Mouse (Mus musculus): Measurements from ENCODE around the gene Zdhhc21. TPM values are rescaled to one million over a fixed set of nuclear protein-coding genes. Genes with fewer than 3 reads are reported as not detected.
A peak's percentile ranks its signal among the peaks of the same experiment; 100 is the strongest.

Gene Zdhhc21
- polyA plus RNA-seq, 1 experiment from 2014 or later = 10.4 TPM

DNA sequence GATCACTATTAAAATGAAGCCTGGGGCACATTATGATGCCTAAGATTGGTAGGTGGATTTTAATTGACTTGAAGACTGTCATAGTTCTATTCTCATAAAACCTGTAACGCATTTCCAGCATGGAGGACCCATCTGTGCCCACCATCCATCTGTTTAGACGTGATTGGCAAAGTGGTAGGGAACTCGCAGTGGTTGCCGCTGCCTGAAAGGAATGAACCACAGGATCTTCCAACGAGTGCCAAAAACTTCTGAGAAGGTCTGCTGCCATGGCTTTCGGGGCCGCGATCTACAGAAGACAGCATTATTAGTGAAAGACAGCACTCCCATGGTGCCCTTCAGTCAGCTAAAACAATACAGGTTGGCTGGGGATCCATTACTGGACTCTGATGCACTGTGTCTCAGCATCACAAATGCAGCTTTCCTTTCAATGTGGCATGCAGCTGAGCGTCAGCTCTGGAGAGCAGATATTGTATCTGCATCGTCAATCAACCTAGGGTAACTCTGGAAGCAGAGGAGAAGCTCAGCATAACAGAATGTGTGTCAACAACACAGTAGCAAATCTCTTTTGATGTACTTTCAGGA, 53.5 kb downstream of the Zdhhc21 start:
- H3K4me3 ChIP-seq = no peak overlapping the region
- DNase-seq (ENCODE audit: low spot score) = no peak
- H3K9me3 ChIP-seq (replicated peaks) = no peaks in the 10 kb centered on the region
- WGBS = 90% methylated on average over 10 of the region's 10 CpGs
- H3K36me3 ChIP-seq = 0 out of 2 replicates have a peak, but pooled peaks cover 3% of the 10 kb centered on the region
- no peaks in the 10 kb centered on the region for H3K4me1 ChIP-seq
- no peaks in the 10 kb centered on the region for H3K27me3 ChIP-seq (ENCODE audit: low read depth, poor library complexity, severe bottlenecking)
- no peak overlapping the region for H3K27ac ChIP-seq

DNA sequence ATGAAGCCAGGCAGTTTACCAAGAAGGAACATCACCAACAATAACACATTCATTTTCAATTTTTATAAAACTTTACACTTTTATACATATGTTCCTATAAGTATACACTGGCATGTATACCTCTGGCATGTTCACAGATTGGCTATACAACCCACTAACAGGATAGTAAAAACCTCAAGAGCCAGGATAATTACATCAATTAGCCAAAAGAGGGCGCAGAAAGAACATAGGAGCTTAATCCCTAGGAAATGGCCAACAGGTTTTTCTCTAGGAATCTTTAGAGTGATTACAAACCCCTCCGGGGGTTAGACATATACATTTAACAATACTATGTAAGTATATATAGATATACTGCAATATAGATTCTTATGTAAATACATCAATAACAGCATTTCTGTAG, 55.7 kb downstream of the Zdhhc21 start:
- WGBS = 44% methylated on average over 2 of the region's 2 CpGs
- no peaks in the 10 kb centered on the region for H3K27me3 ChIP-seq (ENCODE audit: low read depth, poor library complexity, severe bottlenecking)
- H3K9me3 ChIP-seq (replicated peaks) = no peaks in the 10 kb centered on the region
- 0 out of 2 replicates have a peak, but pooled peaks cover 3% of the 10 kb centered on the region for H3K36me3 ChIP-seq
- no peak overlapping the region for H3K27ac ChIP-seq
- DNase-seq (ENCODE audit: low spot score) = no peak
- H3K4me3 ChIP-seq = no peak overlapping the region
- H3K4me1 ChIP-seq = no peaks in the 10 kb centered on the region

DNA sequence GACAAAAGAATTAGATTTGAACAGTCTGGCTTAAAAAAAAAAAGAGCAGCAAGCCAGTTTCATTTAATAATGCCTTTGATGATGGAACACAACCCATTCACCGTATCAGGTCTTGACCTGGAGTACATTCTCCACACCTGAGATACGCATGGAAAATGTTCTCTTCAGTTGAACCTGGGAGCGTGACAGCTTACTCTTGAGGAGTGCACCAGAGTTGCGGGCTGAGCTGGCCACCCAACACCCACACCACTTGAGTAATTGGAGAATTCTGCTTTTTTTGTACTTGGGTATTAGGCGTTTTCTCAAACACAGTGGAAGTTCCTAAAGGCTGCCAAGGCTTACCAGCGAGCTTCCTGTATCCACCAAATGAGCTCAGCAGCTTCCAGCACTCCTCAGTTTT, 66.2 kb downstream of the Zdhhc21 start:
- Histone ChIP-seq H3K9me3 (replicated peaks) (no peaks in the 10 kb centered on the region), H3K27ac (no peak overlapping the region), H3K27me3 (ENCODE audit: low read depth, poor library complexity, severe bottlenecking) (no peaks in the 10 kb centered on the region), H3K36me3 (no peaks in the 10 kb centered on the region), H3K4me3 (no peak overlapping the region), H3K4me1 (no peaks in the 10 kb centered on the region)
- DNase-seq (ENCODE audit: low spot score) = no peak
- 94% methylated on average over 6 of the region's 6 CpGs for WGBS

DNA sequence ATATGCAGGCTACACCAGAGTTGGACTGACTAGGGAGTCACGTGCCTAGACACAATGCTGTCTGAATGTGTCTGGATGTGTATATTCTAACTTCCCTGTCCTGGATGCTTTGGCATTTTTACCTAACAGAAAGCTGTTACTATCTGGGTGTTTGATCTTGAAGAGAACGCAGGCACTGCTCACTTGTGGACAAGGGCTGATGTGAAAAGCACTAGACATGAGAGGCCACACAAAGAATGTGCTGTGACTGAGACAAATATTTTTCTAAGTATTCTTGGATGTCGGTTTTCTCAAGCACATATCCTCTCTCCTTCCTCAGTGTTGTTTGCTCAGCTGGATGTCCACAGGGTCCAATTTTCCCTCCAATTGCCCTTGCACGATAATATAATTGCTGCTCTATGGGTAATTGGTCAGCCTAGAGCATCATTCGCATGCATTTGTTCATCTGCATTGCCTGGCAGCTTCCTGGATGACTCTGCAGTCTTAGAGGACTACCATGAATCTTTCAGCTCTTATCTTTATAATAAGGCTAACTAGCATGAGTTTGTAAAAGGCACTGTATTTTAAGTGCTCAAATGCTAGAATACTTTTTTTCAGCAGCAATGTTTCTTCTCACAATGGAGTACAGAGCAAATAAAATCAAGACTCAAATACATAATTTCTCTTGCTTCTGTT, 66.7 kb downstream of the Zdhhc21 start:
- H3K27ac ChIP-seq = no peak overlapping the region
- no peak for DNase-seq (ENCODE audit: low spot score)
- H3K36me3 ChIP-seq = no peaks in the 10 kb centered on the region
- H3K27me3 ChIP-seq (ENCODE audit: low read depth, poor library complexity, severe bottlenecking) = no peaks in the 10 kb centered on the region
- WGBS = 88% methylated on average over 5 of the region's 5 CpGs
- no peak overlapping the region for H3K4me3 ChIP-seq
- no peaks in the 10 kb centered on the region for H3K4me1 ChIP-seq
- H3K9me3 ChIP-seq (replicated peaks) = no peaks in the 10 kb centered on the region

DNA sequence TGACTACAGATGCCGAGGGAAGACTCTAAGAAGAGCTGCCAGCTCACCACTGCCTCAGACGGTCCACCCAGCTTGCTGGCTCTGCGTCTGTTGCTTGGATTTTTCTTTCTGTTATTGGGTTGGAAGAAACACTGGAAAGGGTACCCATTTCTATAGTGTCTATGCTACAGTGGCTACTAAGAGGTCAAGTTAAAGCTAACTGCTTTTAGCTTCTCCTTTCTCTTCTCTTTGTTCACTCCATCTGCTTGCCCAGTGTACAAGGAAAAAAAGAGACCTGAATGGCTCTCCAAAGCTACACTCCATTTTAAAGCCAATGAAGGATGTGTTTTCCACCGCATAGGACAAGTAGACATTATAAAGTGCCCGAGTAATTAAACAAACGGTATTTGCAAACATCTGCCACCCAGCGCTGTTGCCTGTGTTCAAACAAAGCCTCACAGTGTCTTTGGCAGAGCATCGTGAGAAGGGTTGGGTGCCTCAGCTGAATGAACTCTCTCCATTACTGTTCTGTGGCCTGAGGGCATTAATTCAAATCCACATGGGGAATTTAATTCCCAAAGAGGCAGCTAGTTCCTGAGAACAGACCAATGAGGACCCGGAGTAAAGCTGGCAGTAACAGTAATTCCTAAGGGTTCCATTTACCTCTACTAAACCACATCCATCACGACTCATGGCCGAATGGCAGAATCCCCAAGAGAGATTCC, 94.1 kb downstream of the Zdhhc21 start:
- 88% methylated on average over 11 of the region's 11 CpGs for WGBS
- H3K27me3 ChIP-seq (ENCODE audit: low read depth, poor library complexity, severe bottlenecking) = no peaks in the 10 kb centered on the region
- 0 out of 2 replicates have a peak overlapping the region, but pooled peaks have one; percentile 64 for H3K27ac ChIP-seq
- no peaks in the 10 kb centered on the region for H3K36me3 ChIP-seq
- DNase-seq (ENCODE audit: low spot score) = no peak
- no peak overlapping the region for H3K4me3 ChIP-seq
- H3K4me1 ChIP-seq = peaks cover 47% of the 10 kb centered on the region
- H3K9me3 ChIP-seq (replicated peaks) = no peaks in the 10 kb centered on the region

DNA sequence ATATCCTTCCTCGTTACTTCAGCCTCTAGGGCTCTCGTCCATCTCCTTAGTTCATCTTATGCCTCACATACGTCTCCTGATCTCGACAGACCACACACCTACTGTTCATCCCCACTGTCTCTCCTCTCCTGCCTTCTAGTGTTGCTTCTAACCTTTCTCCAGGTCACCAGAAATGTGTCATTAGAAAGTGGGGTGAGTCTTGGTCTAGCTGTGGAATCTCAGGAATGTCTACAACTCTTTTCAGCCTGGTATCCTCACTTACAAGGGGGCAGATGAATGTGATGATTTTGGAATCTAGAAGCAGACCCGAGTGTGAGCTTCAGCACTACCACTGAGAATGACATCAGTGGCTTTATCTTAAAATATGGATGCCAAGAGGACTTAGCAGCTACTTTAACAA, 96.2 kb downstream of the Zdhhc21 start:
- 51% methylated on average over 5 of the region's 5 CpGs for WGBS
- peak overlapping the region; percentile 73 for H3K27ac ChIP-seq
- no peaks in the 10 kb centered on the region for H3K36me3 ChIP-seq
- H3K9me3 ChIP-seq (replicated peaks) = no peaks in the 10 kb centered on the region
- no peaks in the 10 kb centered on the region for H3K27me3 ChIP-seq (ENCODE audit: low read depth, poor library complexity, severe bottlenecking)
- H3K4me3 ChIP-seq = no peak overlapping the region
- DNase-seq (ENCODE audit: low spot score) = no peak
- peaks cover 45% of the 10 kb centered on the region for H3K4me1 ChIP-seq

DNA sequence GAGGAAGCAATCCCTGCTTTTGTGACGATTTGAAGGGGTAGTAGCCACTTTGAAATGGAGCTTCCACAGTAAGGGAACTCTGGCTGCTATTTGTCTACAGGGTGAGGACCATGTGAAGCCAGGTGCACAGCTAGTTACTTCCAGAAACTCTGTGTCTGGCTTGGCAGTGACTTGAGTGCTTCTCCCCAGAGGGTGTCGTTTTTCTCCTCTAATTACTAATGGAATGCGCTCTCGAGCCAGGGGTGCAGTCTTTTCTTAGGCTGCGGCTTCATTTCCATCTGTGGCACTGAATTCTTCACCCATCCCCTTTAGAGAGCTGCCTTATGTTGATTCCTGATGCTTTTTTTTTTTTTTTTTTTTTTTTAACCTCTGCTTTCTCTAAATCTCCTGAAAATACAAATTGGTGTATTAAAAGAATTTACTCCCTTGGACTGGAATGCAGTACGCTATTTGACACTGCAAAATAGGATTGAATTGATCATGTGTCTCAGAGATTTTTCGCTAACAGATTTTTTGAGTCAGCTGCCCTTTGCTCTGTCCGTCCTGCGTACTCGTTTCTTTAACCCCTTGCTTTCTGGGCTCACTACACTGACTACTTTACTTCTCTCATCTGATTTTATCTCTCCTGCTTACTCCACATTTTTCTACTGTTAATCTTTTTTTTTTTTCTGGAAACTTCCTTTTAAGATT, 97.2 kb downstream of the Zdhhc21 start:
- Histone ChIP-seq H3K27ac (peak overlapping the region; percentile 65), H3K9me3 (replicated peaks) (no peaks in the 10 kb centered on the region), H3K27me3 (ENCODE audit: low read depth, poor library complexity, severe bottlenecking) (no peaks in the 10 kb centered on the region), H3K4me3 (0 out of 2 replicates have a peak overlapping the region, but pooled peaks have one; percentile 17), H3K4me1 (peaks cover 50% of the 10 kb centered on the region), H3K36me3 (no peaks in the 10 kb centered on the region)
- WGBS = 9% methylated on average over 10 of the region's 10 CpGs
- DNase-seq (ENCODE audit: low spot score) = peak; percentile 49

DNA sequence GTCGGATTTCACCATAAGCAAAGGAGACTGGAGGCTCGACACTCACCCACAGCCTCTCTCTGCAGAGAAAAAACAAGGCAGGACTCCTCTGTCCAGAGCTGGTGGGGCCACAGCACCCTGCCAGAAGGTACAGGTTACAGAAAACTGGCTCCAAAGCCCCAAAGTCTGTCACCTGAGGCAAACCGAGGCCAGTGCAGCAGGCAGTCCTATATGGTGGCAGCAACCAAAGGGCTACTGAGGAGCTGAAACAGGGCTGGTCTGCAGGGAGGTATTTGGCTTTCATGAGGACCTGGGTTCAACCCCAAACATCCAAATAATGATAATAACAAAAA, 103.5 kb downstream of the Zdhhc21 start:
- Histone ChIP-seq H3K4me1 (peaks cover 33% of the 10 kb centered on the region), H3K36me3 (no peaks in the 10 kb centered on the region), H3K9me3 (replicated peaks) (no peaks in the 10 kb centered on the region), H3K4me3 (no peak overlapping the region), H3K27me3 (ENCODE audit: low read depth, poor library complexity, severe bottlenecking) (no peaks in the 10 kb centered on the region), H3K27ac (peak overlapping the region; percentile 79)
- 25% methylated on average over 3 of the region's 3 CpGs for WGBS
- DNase-seq (ENCODE audit: low spot score) = no peak

DNA sequence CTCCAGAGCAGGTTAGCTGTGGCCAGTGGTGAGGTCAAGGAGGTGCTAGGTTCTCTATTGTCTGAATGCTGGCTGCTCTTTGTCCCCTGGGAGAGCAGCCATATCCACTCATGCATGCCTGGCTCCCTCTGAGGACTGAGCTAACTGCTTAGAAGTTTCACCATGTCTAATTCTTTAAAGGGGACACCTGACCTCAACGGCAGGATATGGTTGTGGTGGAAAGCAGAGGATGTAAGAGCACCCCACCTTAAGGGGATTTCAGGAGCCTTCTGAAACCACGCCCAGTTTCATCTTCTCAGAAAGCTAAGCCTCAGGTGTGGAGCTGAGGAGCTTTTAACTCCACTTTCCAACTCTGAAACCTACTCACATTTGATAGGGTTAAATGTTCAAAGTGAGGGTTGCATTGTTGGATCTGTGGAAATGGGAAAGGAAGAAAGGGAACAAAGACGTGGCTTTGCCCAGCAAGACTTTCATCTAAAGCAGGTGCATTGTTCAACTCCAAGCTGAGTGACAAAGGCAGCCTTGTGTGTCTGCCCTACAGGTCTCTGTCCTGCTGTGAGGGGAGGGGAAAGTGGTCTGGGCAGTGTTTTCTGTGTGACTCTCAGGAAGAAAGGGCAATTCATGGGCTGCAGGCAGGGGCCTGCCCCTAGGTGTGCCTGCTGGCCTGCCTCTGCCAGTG, 104.0 kb downstream of the Zdhhc21 start:
- 55% methylated on average over 3 of the region's 3 CpGs for WGBS
- no peak overlapping the region for H3K4me3 ChIP-seq
- no peak for DNase-seq (ENCODE audit: low spot score)
- peaks cover 32% of the 10 kb centered on the region for H3K4me1 ChIP-seq
- H3K9me3 ChIP-seq (replicated peaks) = no peaks in the 10 kb centered on the region
- no peaks in the 10 kb centered on the region for H3K27me3 ChIP-seq (ENCODE audit: low read depth, poor library complexity, severe bottlenecking)
- peak overlapping the region; percentile 79 for H3K27ac ChIP-seq
- no peaks in the 10 kb centered on the region for H3K36me3 ChIP-seq

Other genes with a start within 250 kb of the Zdhhc21 start
- 13.5 and 23.4 TPM in 2 replicates for gene Nfib, start 154.2 kb downstream of the Zdhhc21 start, polyA plus RNA-seq (2016; fragmentation: Nextera tagmentation; extraction: Ambion mirVana)
- gene Cer1, start 25.2 kb upstream of the Zdhhc21 start, polyA plus RNA-seq (2016; fragmentation: Nextera tagmentation; extraction: Ambion mirVana) = 0.29 TPM in 1 of 2 replicates, not detected in the other
- 11.6 and 13.6 TPM in 2 replicates for gene Frem1, start 192.4 kb upstream of the Zdhhc21 start, polyA plus RNA-seq (2016; fragmentation: Nextera tagmentation; extraction: Ambion mirVana)

Measured in limb, embryonic 10.5 days (tissue).